Mouse (Mus musculus) small intestine, adult 2 months (tissue): ENCODE measurements around the gene Bola1.

Experiments used
- CTCF ChIP-seq: fragments of 200-500 bp; IDR thresholded peaks from 2 replicates; pipeline ENCODE4 v1.5.1; 2012; ENCODE audit warnings: low read depth, mild to moderate bottlenecking, control low read depth, inconsistent platforms, low read length, moderate library complexity, mixed read lengths; ENCODE audit not compliant: insufficient replicate concordance, insufficient read length; ENCODE audit errors: extremely low read depth
- POLR2A ChIP-seq: fragments of 200-500 bp; IDR thresholded peaks from 2 replicates; pipeline ENCODE4 v1.6.1; 2012; ENCODE audit warnings: low read depth, mild to moderate bottlenecking, control low read depth, inconsistent platforms, low read length, moderate library complexity

GRCm38 (mm10) chr3:96230404-96230803, 10.9 kb upstream of the Bola1 start:
- TF ChIP-seq POLR2A (no peak), CTCF (no peak)
